7 mouse cellular contexts compared by ENCODE assay signal in genomic region chr1:86501559-86501958, GRCm38 (mm10). TPM values are rescaled to one million over a fixed set of nuclear protein-coding genes. Genes with fewer than 3 reads are reported as not detected.
DNase-seq lines count a peak whose midpoint lies in the region; ATAC-seq and TF ChIP-seq lines count a peak whose summit lies in the region.

No protein-coding gene starts in this region.

- H3K9me3 ChIP-seq in embryonic facial prominence, embryonic 13.5 days, result no peaks in the 10 kb centered on the region
- no peaks in the 10 kb centered on the region for H3K9me3 ChIP-seq in limb, embryonic 14.5 days (ENCODE audit: control insufficient read depth, low read length)
- H3K9me3 ChIP-seq in midbrain, postnatal 0 days (ENCODE audit: low read length), result no peaks in the 10 kb centered on the region

- TF ChIP-seq POLR2A in heart, adult 2 months (IDR thresholded peaks at IDR 0.05; ENCODE audit: insufficient read depth, low read depth, low read length), result no peak
- no peak for TF ChIP-seq POLR2A in limb, embryonic 14.5 days (IDR thresholded peaks at IDR 0.05; ENCODE audit: borderline replicate concordance, extremely low read depth, insufficient read depth, insufficient read length)

- peak; percentile 91 for DNase-seq in adrenal gland, postnatal 25 days
- peak; percentile 89 to 95 for DNase-seq in heart, adult 2 months
- DNase-seq in kidney, adult 9 months, result peak; percentile 98
- DNase-seq in limb, embryonic 14.5 days (ENCODE audit: low spot score), result peak; percentile 94
- peak; percentile 92 for DNase-seq in midbrain, postnatal 0 days (ENCODE audit: low spot score)
- peak; percentile 91 to 94 for DNase-seq in spleen, postnatal 14 days (ENCODE audit: low spot score in 2 of 2)

- no peaks in the 10 kb centered on the region for H3K79me2 ChIP-seq in heart, adult 2 months (replicated peaks; ENCODE audit: control insufficient read depth, insufficient read depth, low read length)

- no peak overlapping the region for H3K9ac ChIP-seq in embryonic facial prominence, embryonic 13.5 days
- H3K9ac ChIP-seq in heart, adult 2 months (ENCODE audit: low read depth, low read length), result no peak overlapping the region
- no peak overlapping the region for H3K9ac ChIP-seq in limb, embryonic 14.5 days (ENCODE audit: low read depth, low read length, severe bottlenecking)
- H3K9ac ChIP-seq in midbrain, postnatal 0 days (replicated peaks; ENCODE audit: low read length, poor library complexity, severe bottlenecking), result no peak overlapping the region

- H3K4me1 ChIP-seq in embryonic facial prominence, embryonic 13.5 days, result peaks cover 73% of the 10 kb centered on the region
- H3K4me1 ChIP-seq in heart, adult 2 months (ENCODE audit: control insufficient read depth, insufficient read depth, low read length), result peaks cover 23% of the 10 kb centered on the region
- H3K4me1 ChIP-seq in limb, embryonic 14.5 days (ENCODE audit: control insufficient read depth, insufficient read depth, low read length), result peaks cover 50% of the 10 kb centered on the region
- peaks cover 14% of the 10 kb centered on the region for H3K4me1 ChIP-seq in midbrain, postnatal 0 days (ENCODE audit: insufficient read depth, low read length)

- H3K36me3 ChIP-seq in embryonic facial prominence, embryonic 13.5 days, result no peaks in the 10 kb centered on the region
- H3K36me3 ChIP-seq in heart, adult 2 months (ENCODE audit: control insufficient read depth, insufficient read depth, low read length), result no peaks in the 10 kb centered on the region
- H3K36me3 ChIP-seq in limb, embryonic 14.5 days (ENCODE audit: control insufficient read depth, insufficient read depth, low read length), result no peaks in the 10 kb centered on the region
- no peaks in the 10 kb centered on the region for H3K36me3 ChIP-seq in midbrain, postnatal 0 days (ENCODE audit: insufficient read depth, low read length)

- intact Hi-C loops in heart, adult 2 months (cut with DNase I), result loop anchor here (1.0 to 2.0 kb wide), 2 partner anchors 31 kb away; no protein-coding TSS in a partner anchor

- peak; percentile 87 for TF ChIP-seq CTCF in heart, adult 2 months (IDR thresholded peaks at IDR 0.05)
- peak; percentile 99 for TF ChIP-seq CTCF in midbrain, postnatal 0 days (IDR thresholded peaks at IDR 0.05)

- peak overlapping the region; percentile 98 for H3K27ac ChIP-seq in embryonic facial prominence, embryonic 13.5 days
- H3K27ac ChIP-seq in heart, adult 2 months, result peak overlapping the region; percentile 47; the same call in 1 of the 2 replicates
- H3K27ac ChIP-seq in limb, embryonic 14.5 days (replicated peaks; ENCODE audit: low read depth, low read length), result peak overlapping the region; percentile 99; the same call in 1 of the 2 replicates
- peak overlapping the region; percentile 63; the same call in 1 of the 2 replicates for H3K27ac ChIP-seq in midbrain, postnatal 0 days (ENCODE audit: low read depth, low read length)

- 1% methylated on average over 4 of the region's 4 CpGs for WGBS in embryonic facial prominence, embryonic 13.5 days
- 2% methylated on average over 4 of the region's 4 CpGs for WGBS in heart, adult 2 months
- WGBS in limb, embryonic 14.5 days, result 1% methylated on average over 4 of the region's 4 CpGs
- WGBS in midbrain, postnatal 0 days, result 1% methylated on average over 4 of the region's 4 CpGs

- peak; percentile 87 for TF ChIP-seq EP300 in heart, adult 2 months (IDR thresholded peaks at IDR 0.05; ENCODE audit: insufficient read depth, low read depth, low read length)

- H3K4me2 ChIP-seq in embryonic facial prominence, embryonic 13.5 days, result peak overlapping the region; percentile 71
- peak overlapping the region; percentile 77 for H3K4me2 ChIP-seq in limb, embryonic 14.5 days (replicated peaks; ENCODE audit: low read depth, low read length, severe bottlenecking)
- H3K4me2 ChIP-seq in midbrain, postnatal 0 days (ENCODE audit: low read depth, low read length, poor library complexity, severe bottlenecking), result no peak overlapping the region

- ATAC-seq in embryonic facial prominence, embryonic 13.5 days (ENCODE audit: insufficient number of reproducible peaks, insufficient read depth, low FRiP score, low TSS enrichment, low read depth), result no peak
- peak; percentile 17; the same call in 1 of the 2 replicates for ATAC-seq in limb, embryonic 14.5 days (ENCODE audit: low FRiP score, low read depth)
- ATAC-seq in midbrain, postnatal 0 days (ENCODE audit: low FRiP score), result peak; percentile 4; the same call in 1 of the 2 replicates

- H3K4me3 ChIP-seq in embryonic facial prominence, embryonic 13.5 days, result peak overlapping the region; percentile 10
- no peak overlapping the region for H3K4me3 ChIP-seq in heart, adult 2 months
- no peak overlapping the region for H3K4me3 ChIP-seq in limb, embryonic 14.5 days (replicated peaks; ENCODE audit: low read length)
- no peak overlapping the region for H3K4me3 ChIP-seq in midbrain, postnatal 0 days (ENCODE audit: low read depth, low read length)

- no peaks in the 10 kb centered on the region for H3K27me3 ChIP-seq in embryonic facial prominence, embryonic 13.5 days
- H3K27me3 ChIP-seq in heart, adult 2 months (ENCODE audit: control insufficient read depth, insufficient read depth, low read length), result no peaks in the 10 kb centered on the region
- H3K27me3 ChIP-seq in limb, embryonic 14.5 days (ENCODE audit: control insufficient read depth, insufficient read depth, low read length), result no peaks in the 10 kb centered on the region
- no peaks in the 10 kb centered on the region for H3K27me3 ChIP-seq in midbrain, postnatal 0 days (ENCODE audit: insufficient read depth, low read length)

RNA-seq across cellular contexts. Expression of gene Ptma, which starts 25.0 kb away (rescaled TPM):
- 556 and 574 TPM in 2 replicates for total RNA-seq in adrenal gland, postnatal 25 days (2021)
- 3,278 and 3,456 TPM in 2 replicates for polyA plus RNA-seq in embryonic facial prominence, embryonic 13.5 days (2015; fragmentation: Nextera tagmentation; extraction: Ambion mirVana)
- 100 to 1,000 TPM; 200 to 227 TPM for total RNA-seq in heart, adult 2 months (2021)
- 169 and 177 TPM in 2 replicates for polyA plus RNA-seq in heart, adult 2 months (2012; rRNA removed)
- 1,648 and 3,055 TPM in 2 replicates for polyA plus RNA-seq in limb, embryonic 14.5 days (2012; rRNA removed)
- polyA plus RNA-seq in limb, embryonic 14.5 days (2014; fragmentation: Nextera tagmentation; extraction: Ambion mirVana), result 2,429 and 2,674 TPM in 2 replicates
- 947 and 1,050 TPM in 2 replicates for total RNA-seq in midbrain, postnatal 0 days (2014; rRNA removed)
- 1,199 and 1,354 TPM in 2 replicates for polyA plus RNA-seq in midbrain, postnatal 0 days (2015; fragmentation: Nextera tagmentation; extraction: Ambion mirVana)

Comparison
In these comparisons a context has a peak if more than half of its experiments do, and no peak if none do; other contexts are left out.
1. H3K27ac ChIP-seq: peak in every context shown above with its lines; median percentile 99 in limb, embryonic 14.5 days; 98 in embryonic facial prominence, embryonic 13.5 days; 63 in midbrain, postnatal 0 days; 47 in heart, adult 2 months.